Mouse (Mus musculus): ENCODE measurements at regions not wholly inside any gene's neighbourhood (a gene's known extent, or its start where the extent isn't known, plus 50 kb on each side); places are given as distances from the start of the nearest gene placed in this dataset.

DNA sequence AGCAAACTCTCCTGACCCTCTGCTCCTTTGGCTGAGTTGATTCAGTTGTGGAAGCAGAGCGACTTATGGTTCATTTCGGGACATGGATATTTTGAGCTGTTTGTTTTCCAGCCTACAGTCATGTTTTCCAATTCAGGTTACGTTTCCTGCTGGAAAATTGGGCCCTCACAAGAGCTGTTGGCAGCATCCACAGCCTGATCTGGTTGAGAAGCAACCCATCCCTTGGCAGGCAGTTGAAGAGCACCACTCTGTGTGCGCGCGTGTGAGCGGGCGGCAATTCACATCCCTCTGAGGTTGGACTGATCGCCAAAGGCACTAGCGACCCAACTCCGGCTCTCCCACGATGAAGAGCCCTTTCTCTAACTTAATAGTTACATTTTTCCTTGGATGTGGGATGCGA lies 457.1 kb downstream of the Tmem38b start:
- Histone ChIP-seq H3K4me2 (ENCODE audit: low read depth, low read length) (no peak overlapping the region), H3K27me3 (replicated peaks; ENCODE audit: control insufficient read depth, insufficient read depth, low read length) (no peaks in the 10 kb centered on the region), H3K4me3 (ENCODE audit: low read length) (no peak overlapping the region), H3K4me1 (ENCODE audit: control insufficient read depth, insufficient read depth, low read length) (no peaks in the 10 kb centered on the region), H3K9ac (ENCODE audit: low read depth, low read length) (no peak overlapping the region), H3K27ac (ENCODE audit: low read length) (no peak overlapping the region), H3K9me3 (ENCODE audit: control insufficient read depth, low read length) (no peaks in the 10 kb centered on the region), H3K36me3 (ENCODE audit: control insufficient read depth, insufficient read depth, low read length) (no peaks in the 10 kb centered on the region)
- WGBS, result 94% methylated on average over 13 of the region's 13 CpGs
- no peak for ATAC-seq

DNA sequence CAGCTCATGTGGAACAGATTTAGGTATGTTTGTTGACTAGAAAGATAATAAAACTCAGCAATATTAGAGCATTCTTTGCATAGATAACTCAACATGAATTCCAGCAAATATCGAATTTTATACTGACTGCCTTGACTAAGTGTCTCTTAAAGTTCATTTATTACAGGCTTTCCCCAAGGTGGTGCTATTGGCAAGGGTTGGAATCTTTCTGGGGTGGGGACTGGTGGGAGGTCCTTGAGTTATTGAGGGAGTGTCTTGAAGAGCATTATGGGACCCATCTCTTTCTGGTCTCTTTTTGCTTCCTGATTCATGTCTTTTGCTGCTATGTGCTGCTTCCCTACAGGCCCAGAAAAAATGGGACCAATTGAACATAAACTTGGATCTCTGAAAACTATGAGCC lies 488.0 kb downstream of the Tmem38b start:
- Histone ChIP-seq H3K4me2 (ENCODE audit: low read depth, low read length) (no peak overlapping the region), H3K4me3 (ENCODE audit: low read length) (no peak overlapping the region), H3K27me3 (replicated peaks; ENCODE audit: control insufficient read depth, insufficient read depth, low read length) (no peaks in the 10 kb centered on the region), H3K36me3 (ENCODE audit: control insufficient read depth, insufficient read depth, low read length) (no peaks in the 10 kb centered on the region), H3K9me3 (ENCODE audit: control insufficient read depth, low read length) (no peaks in the 10 kb centered on the region), H3K9ac (ENCODE audit: low read depth, low read length) (no peak overlapping the region), H3K27ac (ENCODE audit: low read length) (no peak overlapping the region), H3K4me1 (ENCODE audit: control insufficient read depth, insufficient read depth, low read length) (no peaks in the 10 kb centered on the region)
- 82% methylated on average over 1 of the region's 1 CpGs for WGBS
- no peak for ATAC-seq

DNA sequence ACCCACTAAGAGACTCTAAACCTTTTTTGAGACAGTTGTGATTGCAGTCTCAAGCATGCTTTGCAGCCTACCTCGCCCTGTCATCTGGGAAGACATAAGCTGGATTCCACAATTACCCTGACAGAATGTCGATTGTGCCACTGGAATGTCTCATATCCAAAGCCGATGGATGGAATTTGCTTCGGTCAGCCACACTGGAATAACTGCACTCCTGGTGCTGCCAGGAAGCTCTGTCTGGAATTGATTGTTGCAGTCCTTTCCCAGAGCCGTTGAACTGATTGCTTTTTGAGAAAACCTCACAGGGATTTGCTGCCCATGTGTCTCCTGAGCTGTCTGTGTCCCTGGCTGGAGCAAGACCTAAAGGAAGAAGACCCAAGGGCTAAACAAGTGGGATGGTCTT lies 499.0 kb downstream of the Tmem38b start:
- Histone ChIP-seq H3K27me3 (replicated peaks; ENCODE audit: control insufficient read depth, insufficient read depth, low read length) (no peaks in the 10 kb centered on the region), H3K9ac (ENCODE audit: low read depth, low read length) (no peak overlapping the region), H3K4me2 (ENCODE audit: low read depth, low read length) (no peak overlapping the region), H3K9me3 (ENCODE audit: control insufficient read depth, low read length) (no peaks in the 10 kb centered on the region), H3K4me3 (ENCODE audit: low read length) (no peak overlapping the region), H3K4me1 (ENCODE audit: control insufficient read depth, insufficient read depth, low read length) (no peaks in the 10 kb centered on the region), H3K27ac (ENCODE audit: low read length) (no peak overlapping the region), H3K36me3 (ENCODE audit: control insufficient read depth, insufficient read depth, low read length) (no peaks in the 10 kb centered on the region)
- WGBS, result 59% methylated on average over 5 of the region's 5 CpGs
- no peak for ATAC-seq

DNA sequence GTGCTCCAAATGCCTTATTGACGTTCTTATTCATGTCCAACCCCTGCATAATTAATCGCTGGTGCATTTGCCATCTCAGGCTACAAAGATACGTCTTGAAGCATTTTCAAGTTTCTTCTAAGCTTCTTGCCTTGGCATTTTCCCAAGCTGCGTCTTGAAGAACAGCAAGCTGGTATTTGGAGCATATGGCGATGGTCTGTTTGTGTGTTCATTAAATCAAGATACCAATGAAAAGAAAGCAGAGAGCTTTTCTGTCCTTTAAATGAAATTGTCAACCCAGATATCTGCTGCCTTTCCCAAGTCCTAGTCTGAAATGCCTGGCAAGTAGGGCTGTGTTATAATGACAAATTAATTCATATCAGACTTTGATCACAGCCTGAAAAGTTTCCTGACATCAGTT lies 502.4 kb downstream of the Tmem38b start:
- Histone ChIP-seq H3K4me2 (ENCODE audit: low read depth, low read length) (no peak overlapping the region), H3K4me1 (ENCODE audit: control insufficient read depth, insufficient read depth, low read length) (no peaks in the 10 kb centered on the region), H3K9me3 (ENCODE audit: control insufficient read depth, low read length) (no peaks in the 10 kb centered on the region), H3K36me3 (ENCODE audit: control insufficient read depth, insufficient read depth, low read length) (no peaks in the 10 kb centered on the region), H3K9ac (ENCODE audit: low read depth, low read length) (no peak overlapping the region), H3K4me3 (ENCODE audit: low read length) (no peak overlapping the region), H3K27me3 (replicated peaks; ENCODE audit: control insufficient read depth, insufficient read depth, low read length) (no peaks in the 10 kb centered on the region), H3K27ac (ENCODE audit: low read length) (no peak overlapping the region)
- WGBS, result 76% methylated on average over 5 of the region's 5 CpGs
- ATAC-seq, result no peak

DNA sequence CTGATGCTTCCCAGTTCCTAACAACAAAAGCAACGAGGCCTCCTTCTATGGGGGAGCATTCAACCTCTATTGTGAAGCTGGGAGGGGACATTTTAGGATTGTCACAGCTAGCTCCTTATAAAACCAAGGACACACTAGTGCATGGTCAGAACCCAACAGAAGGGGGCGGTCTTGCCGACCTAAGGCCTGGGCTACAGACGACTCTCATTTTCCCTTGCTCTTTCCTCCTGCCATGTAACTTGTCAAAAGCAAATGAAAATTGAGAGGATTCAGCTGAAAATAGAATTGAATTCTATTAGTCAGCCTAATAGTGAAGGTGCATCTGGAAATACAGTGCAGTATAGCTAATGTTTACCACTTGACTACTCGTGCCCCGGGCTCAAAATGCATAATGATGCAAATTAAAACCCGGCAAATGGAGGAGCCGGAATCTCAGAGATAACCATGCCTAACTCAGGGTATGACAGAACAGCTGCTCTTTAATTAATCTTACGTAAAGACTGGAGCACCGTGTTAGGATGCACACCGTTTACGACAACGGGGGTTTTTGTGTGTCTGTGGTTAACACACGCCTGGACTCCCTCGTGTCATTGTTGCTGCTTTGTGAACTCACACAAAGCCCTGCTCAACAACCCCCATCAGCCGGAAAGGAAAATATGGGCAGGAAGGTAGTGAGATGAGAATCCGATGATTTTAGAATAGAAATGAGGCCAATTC lies 503.0 kb downstream of the Tmem38b start:
- H3K4me2 ChIP-seq (ENCODE audit: low read depth, low read length), result no peak overlapping the region
- no peaks in the 10 kb centered on the region for H3K36me3 ChIP-seq (ENCODE audit: control insufficient read depth, insufficient read depth, low read length)
- 78% methylated on average over 17 of the region's 17 CpGs for WGBS
- no peak for ATAC-seq
- no peak overlapping the region for H3K27ac ChIP-seq (ENCODE audit: low read length)
- no peaks in the 10 kb centered on the region for H3K4me1 ChIP-seq (ENCODE audit: control insufficient read depth, insufficient read depth, low read length)
- H3K27me3 ChIP-seq (replicated peaks; ENCODE audit: control insufficient read depth, insufficient read depth, low read length), result no peaks in the 10 kb centered on the region
- no peak overlapping the region for H3K9ac ChIP-seq (ENCODE audit: low read depth, low read length)
- H3K4me3 ChIP-seq (ENCODE audit: low read length), result no peak overlapping the region
- no peaks in the 10 kb centered on the region for H3K9me3 ChIP-seq (ENCODE audit: control insufficient read depth, low read length)

DNA sequence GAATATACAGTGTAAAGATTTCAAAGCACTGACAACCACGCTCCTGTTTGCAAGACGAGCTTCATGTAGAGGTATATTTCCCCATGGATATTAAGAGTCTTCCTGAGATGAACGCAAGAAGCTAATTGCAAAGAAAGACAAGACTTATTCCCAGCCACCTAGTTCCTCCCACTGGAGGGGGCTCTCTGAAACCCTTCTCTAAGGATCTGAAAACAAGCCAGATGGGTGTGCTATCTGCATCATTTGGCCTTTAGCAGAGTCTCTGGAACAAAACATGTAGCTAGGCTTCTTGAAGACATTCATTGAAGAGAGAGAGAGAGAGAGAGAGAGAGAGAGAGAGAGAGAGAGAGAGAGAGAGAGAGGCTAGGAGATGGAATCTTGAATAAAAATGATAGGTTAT lies 504.8 kb downstream of the Tmem38b start:
- Histone ChIP-seq H3K4me2 (ENCODE audit: low read depth, low read length) (no peak overlapping the region), H3K36me3 (ENCODE audit: control insufficient read depth, insufficient read depth, low read length) (no peaks in the 10 kb centered on the region), H3K9me3 (ENCODE audit: control insufficient read depth, low read length) (no peaks in the 10 kb centered on the region), H3K4me3 (ENCODE audit: low read length) (no peak overlapping the region), H3K27ac (ENCODE audit: low read length) (no peak overlapping the region), H3K4me1 (ENCODE audit: control insufficient read depth, insufficient read depth, low read length) (no peaks in the 10 kb centered on the region), H3K9ac (ENCODE audit: low read depth, low read length) (no peak overlapping the region), H3K27me3 (replicated peaks; ENCODE audit: control insufficient read depth, insufficient read depth, low read length) (no peaks in the 10 kb centered on the region)
- 77% methylated on average over 3 of the region's 3 CpGs for WGBS
- ATAC-seq, result no peak

DNA sequence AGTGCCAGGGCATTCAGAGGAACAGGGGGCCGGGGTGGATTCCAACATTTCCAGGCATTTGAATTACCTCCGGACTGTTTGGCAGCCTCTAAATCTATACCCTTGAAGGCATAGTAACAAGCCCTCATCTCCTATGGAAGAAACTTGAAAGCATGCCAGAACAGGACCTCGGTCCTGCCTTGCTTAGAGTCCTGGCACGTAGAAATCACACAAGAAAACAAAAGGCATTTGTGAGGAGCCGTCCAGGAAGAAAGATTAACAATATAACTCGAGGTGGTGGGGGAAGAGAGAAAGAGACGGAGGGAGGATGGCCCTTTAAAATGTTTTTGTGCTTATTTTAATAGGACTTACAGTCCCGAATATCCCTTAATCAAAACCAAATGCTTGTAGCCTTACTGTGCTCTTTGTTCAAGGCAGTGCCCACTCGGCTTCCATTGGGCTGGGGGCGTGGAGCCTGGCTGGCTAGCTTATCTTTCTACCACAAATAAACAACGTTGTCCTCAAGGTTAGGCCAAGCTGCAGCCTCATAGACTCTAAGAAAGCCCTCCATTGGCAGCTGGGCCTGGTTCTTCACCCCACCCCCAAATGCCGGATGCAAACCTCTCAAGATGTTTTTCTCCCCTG lies 505.9 kb downstream of the Tmem38b start:
- no peaks in the 10 kb centered on the region for H3K9me3 ChIP-seq (ENCODE audit: control insufficient read depth, low read length)
- no peak overlapping the region for H3K27ac ChIP-seq (ENCODE audit: low read length)
- ATAC-seq, result no peak
- H3K9ac ChIP-seq (ENCODE audit: low read depth, low read length), result no peak overlapping the region
- no peaks in the 10 kb centered on the region for H3K36me3 ChIP-seq (ENCODE audit: control insufficient read depth, insufficient read depth, low read length)
- H3K4me3 ChIP-seq (ENCODE audit: low read length), result no peak overlapping the region
- no peaks in the 10 kb centered on the region for H3K4me1 ChIP-seq (ENCODE audit: control insufficient read depth, insufficient read depth, low read length)
- 42% methylated on average over 12 of the region's 12 CpGs for WGBS
- H3K27me3 ChIP-seq (replicated peaks; ENCODE audit: control insufficient read depth, insufficient read depth, low read length), result no peaks in the 10 kb centered on the region
- H3K4me2 ChIP-seq (ENCODE audit: low read depth, low read length), result no peak overlapping the region

DNA sequence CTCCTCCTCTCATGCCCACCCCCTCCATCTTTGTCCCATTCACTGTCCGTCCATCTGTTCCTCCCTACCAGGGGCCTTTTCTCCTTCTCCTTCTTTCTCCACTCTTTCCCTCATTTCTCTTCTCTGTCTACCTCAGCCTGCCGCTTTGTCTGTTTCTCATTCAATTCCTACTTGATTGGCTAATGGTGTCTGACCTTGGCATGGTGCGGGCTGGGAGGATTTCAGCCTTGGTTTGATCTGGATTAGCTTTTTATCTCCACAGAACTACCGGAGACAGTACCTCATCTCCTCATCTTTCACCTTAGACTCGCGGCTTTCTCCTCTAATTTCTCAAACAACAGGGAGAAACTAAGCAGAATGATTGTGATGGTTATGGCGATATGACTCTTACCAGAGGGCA lies 506.4 kb downstream of the Tmem38b start:
- Histone ChIP-seq H3K27ac (ENCODE audit: low read length) (no peak overlapping the region), H3K9me3 (ENCODE audit: control insufficient read depth, low read length) (no peaks in the 10 kb centered on the region), H3K4me3 (ENCODE audit: low read length) (no peak overlapping the region), H3K36me3 (ENCODE audit: control insufficient read depth, insufficient read depth, low read length) (no peaks in the 10 kb centered on the region), H3K4me1 (ENCODE audit: control insufficient read depth, insufficient read depth, low read length) (no peaks in the 10 kb centered on the region), H3K27me3 (replicated peaks; ENCODE audit: control insufficient read depth, insufficient read depth, low read length) (no peaks in the 10 kb centered on the region), H3K4me2 (ENCODE audit: low read depth, low read length) (no peak overlapping the region), H3K9ac (ENCODE audit: low read depth, low read length) (no peak overlapping the region)
- 81% methylated on average over 7 of the region's 7 CpGs for WGBS
- no peak for ATAC-seq

DNA sequence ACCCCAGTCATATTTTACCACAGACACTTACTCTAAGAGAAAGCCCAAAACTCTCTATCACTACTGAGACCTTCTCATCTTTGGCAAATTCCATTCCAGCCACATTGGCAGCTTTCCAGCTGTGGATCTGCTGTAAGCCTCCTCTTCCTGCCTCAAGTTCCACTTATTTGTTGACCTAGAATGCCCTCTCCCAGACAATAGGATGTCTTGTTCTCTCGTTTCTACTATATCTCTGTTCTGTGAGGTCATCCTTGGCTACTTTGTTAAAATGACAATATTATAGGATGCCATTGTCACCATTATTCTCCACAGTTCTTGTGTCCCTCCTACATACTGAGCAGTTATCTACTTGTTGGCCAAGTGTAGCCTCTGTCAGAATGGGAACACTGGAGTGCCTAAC lies 512.7 kb downstream of the Tmem38b start:
- WGBS, result 31% methylated on average over 1 of the region's 1 CpGs
- no peaks in the 10 kb centered on the region for H3K27me3 ChIP-seq (replicated peaks; ENCODE audit: control insufficient read depth, insufficient read depth, low read length)
- no peaks in the 10 kb centered on the region for H3K36me3 ChIP-seq (ENCODE audit: control insufficient read depth, insufficient read depth, low read length)
- no peaks in the 10 kb centered on the region for H3K9me3 ChIP-seq (ENCODE audit: control insufficient read depth, low read length)
- H3K4me1 ChIP-seq (ENCODE audit: control insufficient read depth, insufficient read depth, low read length), result no peaks in the 10 kb centered on the region
- no peak overlapping the region for H3K27ac ChIP-seq (ENCODE audit: low read length)
- no peak for ATAC-seq
- no peak overlapping the region for H3K4me3 ChIP-seq (ENCODE audit: low read length)
- H3K9ac ChIP-seq (ENCODE audit: low read depth, low read length), result no peak overlapping the region
- H3K4me2 ChIP-seq (ENCODE audit: low read depth, low read length), result no peak overlapping the region

DNA sequence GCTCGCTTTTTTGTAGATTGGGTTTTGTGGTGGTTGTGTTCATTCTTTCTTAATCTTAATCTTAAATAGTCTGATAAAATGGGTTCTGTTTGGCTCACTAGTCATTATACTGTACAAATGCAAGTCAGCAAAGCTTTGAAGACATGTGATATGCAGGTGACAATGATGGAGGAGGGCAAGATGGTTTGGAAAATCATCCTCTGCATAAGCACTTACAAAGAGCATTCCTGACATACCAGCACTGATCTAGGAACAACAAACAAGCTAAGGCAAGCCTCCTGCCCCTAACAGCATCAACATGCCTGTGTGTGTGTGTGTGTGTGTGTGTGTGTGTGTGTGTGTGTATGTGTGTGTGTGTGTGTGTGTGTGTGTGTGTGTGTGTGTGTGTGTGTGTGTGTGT lies 514.3 kb downstream of the Tmem38b start:
- H3K4me2 ChIP-seq (ENCODE audit: low read depth, low read length), result no peak overlapping the region
- H3K4me1 ChIP-seq (ENCODE audit: control insufficient read depth, insufficient read depth, low read length), result no peaks in the 10 kb centered on the region
- H3K4me3 ChIP-seq (ENCODE audit: low read length), result no peak overlapping the region
- H3K36me3 ChIP-seq (ENCODE audit: control insufficient read depth, insufficient read depth, low read length), result no peaks in the 10 kb centered on the region
- no peaks in the 10 kb centered on the region for H3K9me3 ChIP-seq (ENCODE audit: control insufficient read depth, low read length)
- no peak for ATAC-seq
- H3K9ac ChIP-seq (ENCODE audit: low read depth, low read length), result no peak overlapping the region
- H3K27ac ChIP-seq (ENCODE audit: low read length), result no peak overlapping the region
- WGBS, result 89% methylated on average over 1 of the region's 1 CpGs
- H3K27me3 ChIP-seq (replicated peaks; ENCODE audit: control insufficient read depth, insufficient read depth, low read length), result no peaks in the 10 kb centered on the region

Measured in intestine, embryonic 16.5 days (tissue).